Mouse (Mus musculus) spleen, adult 2 months (tissue): ENCODE measurements at regions not wholly inside any gene's neighbourhood (a gene's known extent, or its start where the extent isn't known, plus 50 kb on each side); places are given as distances from the start of the nearest gene placed in this dataset.

Source experiments
- CTCF ChIP-seq: fragments of 200-500 bp; IDR thresholded peaks from 2 replicates; pipeline ENCODE4 v1.5.1; 2011; ENCODE audit warnings: mild to moderate bottlenecking, inconsistent platforms; ENCODE audit not compliant: insufficient read depth, insufficient read length, insufficient replicate concordance; ENCODE audit errors: extremely low read depth
- POLR2A ChIP-seq: fragments of 200-500 bp; IDR thresholded peaks from 2 replicates; pipeline ENCODE4 v1.6.1; 2011; ENCODE audit warnings: low read depth, low read length, inconsistent platforms

DNA sequence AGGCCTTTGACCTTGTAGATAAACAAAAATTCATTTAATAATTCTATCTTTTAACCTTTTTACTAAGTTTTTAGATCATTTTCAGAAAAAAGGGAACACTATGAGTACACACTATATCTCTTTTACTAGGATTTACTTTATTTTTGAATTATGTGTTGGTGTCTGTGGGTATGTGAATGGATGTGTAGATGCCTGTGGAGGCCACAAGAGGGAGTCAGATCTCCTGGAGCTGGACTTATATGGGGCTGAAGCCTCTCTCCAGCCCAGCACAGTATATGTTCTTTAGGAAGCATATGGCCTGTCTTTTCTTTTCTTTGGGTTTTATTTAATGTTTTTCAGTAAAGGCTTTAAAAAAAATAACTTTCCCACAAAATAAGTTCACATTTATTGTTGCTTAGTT, 162.0 kb downstream of the Kif26a start:
- TF ChIP-seq CTCF (no peak), POLR2A (no peak)
